22 mouse cellular contexts compared by ENCODE assay signal in genomic region chr1:118399625-118400310, GRCm38 (mm10). TPM values are rescaled to one million over a fixed set of nuclear protein-coding genes. Genes with fewer than 3 reads are reported as not detected.
DNase-seq lines count a peak whose midpoint lies in the region; ATAC-seq and TF ChIP-seq lines count a peak whose summit lies in the region.
"Had no signal": no experiment of that assay in that cellular context is flagged by ENCODE, and none has a peak within 500 bp of the region (broad histone marks: within the 10 kb centered on the region; RNA-seq: fewer than 3 reads in every experiment).

No protein-coding gene starts in this region.

- H3K9ac ChIP-seq in heart, embryonic 13.5 days, result peak overlapping the region; percentile 14; the same call in 1 of the 2 replicates
- H3K9ac ChIP-seq in heart, adult 2 months (ENCODE audit: low read depth, low read length), result no peak overlapping the region
- H3K9ac ChIP-seq: hindbrain, embryonic 12.5 days; intestine, embryonic 15.5 days; lung, embryonic 14.5 days; midbrain, embryonic 13.5 days; neural tube, embryonic 13.5 days had no signal

- no peaks in the 10 kb centered on the region for H3K27me3 ChIP-seq in heart, embryonic 13.5 days (replicated peaks)
- no peaks in the 10 kb centered on the region for H3K27me3 ChIP-seq in heart, adult 2 months (ENCODE audit: control insufficient read depth, insufficient read depth, low read length)
- no peaks in the 10 kb centered on the region for H3K27me3 ChIP-seq in spleen, adult 2 months (ENCODE audit: control insufficient read depth, insufficient read depth, low read length)
- H3K27me3 ChIP-seq in Patski, result no peaks in the 10 kb centered on the region
- H3K27me3 ChIP-seq in splenic B cell, adult 2 months (ENCODE audit: control insufficient read depth, insufficient read depth, low read length, poor library complexity, severe bottlenecking), result no peaks in the 10 kb centered on the region
- H3K27me3 ChIP-seq: hindbrain, embryonic 12.5 days; intestine, embryonic 15.5 days; midbrain, embryonic 13.5 days; neural tube, embryonic 13.5 days had no signal

- H3K36me3 ChIP-seq in heart, embryonic 13.5 days, result peaks cover 5% of the 10 kb centered on the region
- peaks cover 10% of the 10 kb centered on the region for H3K36me3 ChIP-seq in heart, adult 2 months (ENCODE audit: control insufficient read depth, insufficient read depth, low read length)
- H3K36me3 ChIP-seq in spleen, adult 2 months (ENCODE audit: control insufficient read depth, insufficient read depth, low read length), result no peaks in the 10 kb centered on the region
- H3K36me3 ChIP-seq in splenic B cell, adult 2 months (ENCODE audit: control insufficient read depth, insufficient read depth, low read length, poor library complexity, severe bottlenecking), result no peaks in the 10 kb centered on the region
- H3K36me3 ChIP-seq: intestine, embryonic 15.5 days had no signal

- WGBS in heart, embryonic 13.5 days, result 68% methylated on average over 8 of the region's 8 CpGs
- WGBS in heart, adult 2 months, result 57% methylated on average over 8 of the region's 8 CpGs
- WGBS in spleen, adult 2 months, result 30% methylated on average over 8 of the region's 8 CpGs

- intact Hi-C loops in heart, adult 2 months (cut with DNase I), result no loop called here

- no peak for TF ChIP-seq EP300 in heart, adult 2 months (IDR thresholded peaks at IDR 0.05; ENCODE audit: insufficient read depth, low read depth, low read length)

- in situ Hi-C loops in Patski (cut with MboI; ENCODE audit: low pct_unique_long_range_greater_than_20kb), result no loop called here

- TF ChIP-seq POLR2A in heart, adult 2 months (IDR thresholded peaks at IDR 0.05; ENCODE audit: insufficient read depth, low read depth, low read length), result no peak
- TF ChIP-seq POLR2A in spleen, adult 2 months (IDR thresholded peaks at IDR 0.05; ENCODE audit: low read depth, low read length), result no peak

- H3K4me3 ChIP-seq in heart, embryonic 13.5 days, result no peak overlapping the region
- H3K4me3 ChIP-seq in heart, adult 2 months, result no peak overlapping the region
- no peak overlapping the region for H3K4me3 ChIP-seq in spleen, adult 2 months (ENCODE audit: extremely low read depth, insufficient read depth, insufficient read length)
- H3K4me3 ChIP-seq: hindbrain, embryonic 12.5 days; intestine, embryonic 15.5 days; left cerebral cortex, adult 2 months; limb, embryonic 10.5 days; midbrain, embryonic 13.5 days; neural tube, embryonic 13.5 days had no signal

- H3K4me1 ChIP-seq in heart, embryonic 13.5 days, result peaks cover 38% of the 10 kb centered on the region
- H3K4me1 ChIP-seq in heart, adult 2 months (ENCODE audit: control insufficient read depth, insufficient read depth, low read length), result peaks cover 8% of the 10 kb centered on the region
- peaks cover 7% of the 10 kb centered on the region; the same call in 1 of the 2 replicates for H3K4me1 ChIP-seq in spleen, adult 2 months (ENCODE audit: control insufficient read depth, insufficient read depth, insufficient read length)
- H3K4me1 ChIP-seq: intestine, embryonic 15.5 days; limb, embryonic 10.5 days had no signal

- no peak for ATAC-seq in heart, embryonic 13.5 days (ENCODE audit: extremely low read depth, insufficient number of reproducible peaks, low FRiP score, low TSS enrichment)
- ATAC-seq in Patski, result peak; percentile 55
- ATAC-seq in cerebellum, adult (ENCODE audit: insufficient number of reproducible peaks, low FRiP score, low TSS enrichment), result no peak
- ATAC-seq: forebrain, embryonic 16.5 days; intestine, embryonic 15.5 days; midbrain, embryonic 13.5 days had no signal

- no peak overlapping the region for H3K4me2 ChIP-seq in heart, embryonic 13.5 days
- H3K4me2 ChIP-seq: hindbrain, embryonic 12.5 days; intestine, embryonic 15.5 days; lung, embryonic 14.5 days; midbrain, embryonic 13.5 days; neural tube, embryonic 13.5 days had no signal

- H3K79me2 ChIP-seq in heart, adult 2 months (replicated peaks; ENCODE audit: control insufficient read depth, insufficient read depth, low read length), result peaks cover 6% of the 10 kb centered on the region

- CTCF ChIA-PET in Patski (lab: Charles Lee), result interaction anchor here (1.1 to 2.4 kb wide), 5 partner anchors 13 to 58 kb away, joined by 4 to 17 read pairs (median 5); no protein-coding TSS in a partner anchor

- POLR2A ChIA-PET in Patski (lab: Charles Lee), result no interaction called here

- no peak for TF ChIP-seq CTCF in heart, adult 2 months (IDR thresholded peaks at IDR 0.05)
- TF ChIP-seq CTCF in spleen, adult 2 months (IDR thresholded peaks at IDR 0.05; ENCODE audit: extremely low read depth, insufficient read depth, insufficient read length, insufficient replicate concordance), result no peak
- TF ChIP-seq CTCF in Patski (IDR thresholded peaks at IDR 0.05), result no peak

- H3K9me3 ChIP-seq in heart, embryonic 13.5 days, result no peaks in the 10 kb centered on the region
- H3K9me3 ChIP-seq: hindbrain, embryonic 12.5 days; intestine, embryonic 15.5 days; limb, embryonic 10.5 days; midbrain, embryonic 13.5 days; neural tube, embryonic 13.5 days had no signal

- no peak for DNase-seq in heart, adult 2 months
- no peak for DNase-seq in spleen, adult 2 months (ENCODE audit: low read depth in 1 of 2, low spot score in 2 of 2)
- no peak for DNase-seq in spleen, postnatal 4 days (ENCODE audit: low spot score in 2 of 2)
- DNase-seq in Patski (ENCODE audit: low read depth, low spot score), result no peak
- DNase-seq in splenic B cell, adult 2 months (ENCODE audit: low read depth, low spot score), result peak; percentile 19
- DNase-seq in cerebellum, postnatal 25 days, result no peak
- DNase-seq: adrenal gland, adult 8-10 months; cerebellum, adult 9-11 months; gastrocnemius, postnatal 36 days; kidney, adult 9 months; kidney, postnatal 36 days; lung, embryonic 14.5 days; lung, postnatal 4 days had no signal

- peak overlapping the region; percentile 28; the same call in 1 of the 2 replicates for H3K27ac ChIP-seq in heart, embryonic 13.5 days (replicated peaks)
- no peak overlapping the region for H3K27ac ChIP-seq in heart, adult 2 months
- H3K27ac ChIP-seq in spleen, adult 2 months (ENCODE audit: insufficient read depth, low read length), result peak overlapping the region; percentile 53
- H3K27ac ChIP-seq: hindbrain, embryonic 12.5 days; intestine, embryonic 15.5 days; left cerebral cortex, adult 2 months; limb, embryonic 10.5 days; midbrain, embryonic 13.5 days had no signal

RNA-seq across cellular contexts. Expression of gene Clasp1, which starts 10.9 kb away (rescaled TPM):
- 73.2 and 78.7 TPM in 2 replicates for polyA plus RNA-seq in heart, embryonic 13.5 days (2015; fragmentation: Nextera tagmentation; extraction: Ambion mirVana)
- total RNA-seq in heart, adult 2 months (2021), result 100 to 1,000 TPM; 323 to 407 TPM
- 148 and 198 TPM in 2 replicates for polyA plus RNA-seq in heart, adult 2 months (2012; rRNA removed)
- 14.8 and 18.0 TPM in 2 replicates for polyA plus RNA-seq in spleen, adult 2 months (2012; rRNA removed)
- polyA plus RNA-seq in Patski (2021), result 39.0 TPM
